Mouse (Mus musculus) forebrain, embryonic 12.5 days (tissue): ENCODE data around the gene Clstn3. TPM values are rescaled to one million over a fixed set of nuclear protein-coding genes. Genes with fewer than 3 reads are reported as not detected.
"Not testable (repeated sequence)": the region's sequence is repeated elsewhere in the genome, so short reads cannot be mapped to it uniquely, and the experiment has no call there.

Source experiments
- ATAC-seq: fragments of 200-750 bp; cut with Nextera tagmentation; 2 replicates; pipeline ENCODE4 v1.8.0; 2017; ENCODE audit warnings: moderate TSS enrichment; ENCODE audit not compliant: low FRiP score
- H3K27ac ChIP-seq: fragments of 300-500 bp; sonication (generic); 2 replicates; pipeline ENCODE4 v1.5.1; 2016; ENCODE audit warnings: mild to moderate bottlenecking
- H3K27me3 ChIP-seq: fragments of 300-500 bp; sonication (generic); 2 replicates; pipeline ENCODE4 v1.6.1; 2016; ENCODE audit warnings: mild to moderate bottlenecking
- H3K36me3 ChIP-seq: fragments of 300-500 bp; sonication (generic); replicated peaks from 2 replicates; pipeline ENCODE4 v1.6.1; 2016; ENCODE audit warnings: mild to moderate bottlenecking
- H3K4me1 ChIP-seq: fragments of 300-500 bp; sonication (generic); 2 replicates; pipeline ENCODE4 v1.6.1; 2016
- H3K4me2 ChIP-seq: fragments of 300-500 bp; sonication (generic); 2 replicates; pipeline ENCODE4 v1.6.1; 2016; ENCODE audit warnings: mild to moderate bottlenecking, moderate library complexity
- H3K4me3 ChIP-seq: fragments of 300-500 bp; sonication (generic); replicated peaks from 2 replicates; pipeline ENCODE4 v1.5.1; 2016; ENCODE audit warnings: mild to moderate bottlenecking
- H3K9ac ChIP-seq: fragments of 300-500 bp; sonication (generic); 2 replicates; pipeline ENCODE4 v1.6.1; 2016; ENCODE audit warnings: mild to moderate bottlenecking
- H3K9me3 ChIP-seq: fragments of 300-500 bp; sonication (generic); 2 replicates; pipeline ENCODE4 v1.6.1; 2016
- WGBS: fragments of 180-500 bp; shearing (Covaris S2); methylation state at CpG from one replicate; pipeline ENCODE4 v1.1.7; 2016; 5-methylcytosine and 5-hydroxymethylcytosine counted together
- polyA plus RNA-seq: library from polyadenylated mRNA; unstranded; fragments of >200 nt; fragmentation: Nextera tagmentation; extraction: Ambion mirVana; gene quantifications from 2 replicates; pipeline ENCODE4 v1.2.1, GENCODE M21; 2016

Gene Clstn3
- polyA plus RNA-seq, 1 experiment from 2014 or later = 25.9 TPM

GRCm38 (mm10) chr6:124492842-124493561 is 28.4 kb upstream of the Clstn3 start, which contains the start of gene C1rl:
TSS of gene C1rl (plus strand) at chr6:124493113.
- H3K27ac ChIP-seq = no peak within 1 kb of the TSS

GRCm38 (mm10) chr6:124491427-124491826 is 26.8 kb upstream of the Clstn3 start:
- H3K4me1 ChIP-seq = no peaks in the 10 kb centered on the region
- H3K27me3 ChIP-seq = no peaks in the 10 kb centered on the region
- H3K9me3 ChIP-seq = no peaks in the 10 kb centered on the region
- H3K27ac ChIP-seq = no peak overlapping the region
- no peak for ATAC-seq
- WGBS = 81% methylated on average over 6 of the region's 6 CpGs
- H3K36me3 ChIP-seq = no peaks in the 10 kb centered on the region
- H3K4me3 ChIP-seq = no peak overlapping the region
- no peak overlapping the region for H3K9ac ChIP-seq
- no peak overlapping the region for H3K4me2 ChIP-seq

More at GRCm38 (mm10) chr6:124492842-124493561, 28.4 kb upstream of the Clstn3 start, which contains the start of gene C1rl:
- ATAC-seq = peak; percentile 71
- H3K4me3 ChIP-seq = no peak within 1 kb of the TSS
- H3K4me1 ChIP-seq = no peaks in the 10 kb centered on the region
- H3K4me2 ChIP-seq = no peak within 1 kb of the TSS
- H3K27me3 ChIP-seq = no peaks in the 10 kb centered on the region
- H3K9me3 ChIP-seq = no peaks in the 10 kb centered on the region
- no peaks in the 10 kb centered on the region for H3K36me3 ChIP-seq
- WGBS = 39% methylated on average over 2 of the region's 4 CpGs
- H3K9ac ChIP-seq = no peak within 1 kb of the TSS

GRCm38 (mm10) chr6:124488952-124489351 is 24.4 kb upstream of the Clstn3 start:
- no peaks in the 10 kb centered on the region for H3K9me3 ChIP-seq
- no peak for ATAC-seq
- WGBS = 81% methylated on average over 4 of the region's 4 CpGs

GRCm38 (mm10) chr6:124487509-124487908 is 22.9 kb upstream of the Clstn3 start:
- WGBS = 70% methylated on average over 2 of the region's 2 CpGs
- Histone ChIP-seq H3K4me1 (no peaks in the 10 kb centered on the region), H3K9me3 (no peaks in the 10 kb centered on the region), H3K27me3 (no peaks in the 10 kb centered on the region), H3K36me3 (no peaks in the 10 kb centered on the region), H3K9ac (no peak overlapping the region), H3K27ac (no peak overlapping the region), H3K4me2 (no peak overlapping the region), H3K4me3 (no peak overlapping the region)
- ATAC-seq = no peak

More at GRCm38 (mm10) chr6:124488952-124489351, 24.4 kb upstream of the Clstn3 start:
- Histone ChIP-seq H3K27ac (no peak overlapping the region), H3K4me1 (no peaks in the 10 kb centered on the region), H3K27me3 (no peaks in the 10 kb centered on the region), H3K9ac (no peak overlapping the region), H3K36me3 (no peaks in the 10 kb centered on the region), H3K4me3 (no peak overlapping the region), H3K4me2 (no peak overlapping the region)

GRCm38 (mm10) chr6:124485414-124486144 is 21.0 kb upstream of the Clstn3 start:
- Histone ChIP-seq H3K27me3 (no peaks in the 10 kb centered on the region), H3K9ac (no peak overlapping the region; the same call in 1 of the 2 replicates), H3K4me2 (peak overlapping the region; percentile 50), H3K27ac (no peak overlapping the region), H3K9me3 (no peaks in the 10 kb centered on the region), H3K4me1 (no peaks in the 10 kb centered on the region), H3K36me3 (no peaks in the 10 kb centered on the region), H3K4me3 (peak overlapping the region; percentile 19)
- peak; percentile 91 for ATAC-seq
- 38% methylated on average over 21 of the region's 21 CpGs for WGBS

GRCm38 (mm10) chr6:124484851-124485250 is 20.3 kb upstream of the Clstn3 start:
- H3K4me2 ChIP-seq = peak overlapping the region; percentile 50
- H3K9ac ChIP-seq = no peak overlapping the region
- no peaks in the 10 kb centered on the region for H3K4me1 ChIP-seq
- WGBS = 87% methylated on average over 7 of the region's 7 CpGs
- H3K27me3 ChIP-seq = no peaks in the 10 kb centered on the region
- no peaks in the 10 kb centered on the region for H3K9me3 ChIP-seq
- ATAC-seq = 0 out of 2 replicates have a peak, but pooled peaks have one; percentile 4
- no peak overlapping the region for H3K4me3 ChIP-seq
- no peak overlapping the region for H3K27ac ChIP-seq
- H3K36me3 ChIP-seq = no peaks in the 10 kb centered on the region

GRCm38 (mm10) chr6:124483831-124484230 is 19.2 kb upstream of the Clstn3 start:
- WGBS = 82% methylated on average over 3 of the region's 3 CpGs
- not testable (repeated sequence) for H3K27ac ChIP-seq, H3K9ac ChIP-seq, H3K9me3 ChIP-seq, H3K4me2 ChIP-seq, H3K36me3 ChIP-seq, ATAC-seq, H3K4me1 ChIP-seq, H3K4me3 ChIP-seq, H3K27me3 ChIP-seq

- Histone ChIP-seq H3K4me3 (no peak overlapping the region), H3K27me3 (no peaks in the 10 kb centered on the region), H3K4me1 (no peaks in the 10 kb centered on the region), H3K9me3 (no peaks in the 10 kb centered on the region), H3K27ac (no peak overlapping the region), H3K36me3 (no peaks in the 10 kb centered on the region), H3K4me2 (no peak overlapping the region), H3K9ac (no peak overlapping the region)
- no peak for ATAC-seq
- WGBS = 25% methylated on average over 6 of the region's 6 CpGs
These were observed 17.0 kb upstream of the Clstn3 start for GRCm38 (mm10) chr6:124481571-124481970.

- Histone ChIP-seq H3K9me3 (no peaks in the 10 kb centered on the region), H3K27me3 (no peaks in the 10 kb centered on the region), H3K27ac (no peak overlapping the region), H3K4me2 (no peak overlapping the region), H3K4me3 (no peak overlapping the region), H3K36me3 (no peaks in the 10 kb centered on the region), H3K4me1 (no peaks in the 10 kb centered on the region), H3K9ac (no peak overlapping the region)
- ATAC-seq = no peak
- 63% methylated on average over 4 of the region's 4 CpGs for WGBS
These were observed 15.7 kb upstream of the Clstn3 start for GRCm38 (mm10) chr6:124480295-124480694.

GRCm38 (mm10) chr6:124479573-124479930 is 15.0 kb upstream of the Clstn3 start:
- ATAC-seq = no peak
- Histone ChIP-seq H3K36me3 (no peaks in the 10 kb centered on the region), H3K4me3 (no peak overlapping the region), H3K27ac (no peak overlapping the region), H3K4me1 (no peaks in the 10 kb centered on the region), H3K9ac (no peak overlapping the region), H3K9me3 (no peaks in the 10 kb centered on the region), H3K4me2 (no peak overlapping the region), H3K27me3 (no peaks in the 10 kb centered on the region)
- 88% methylated on average over 3 of the region's 3 CpGs for WGBS

- Histone ChIP-seq H3K9me3 (no peaks in the 10 kb centered on the region), H3K9ac (no peak overlapping the region), H3K4me1 (no peaks in the 10 kb centered on the region), H3K4me2 (no peak overlapping the region), H3K4me3 (no peak overlapping the region), H3K27ac (no peak overlapping the region), H3K36me3 (no peaks in the 10 kb centered on the region), H3K27me3 (no peaks in the 10 kb centered on the region)
- WGBS = 86% methylated on average over 3 of the region's 3 CpGs
- no peak for ATAC-seq
These were observed 14.4 kb upstream of the Clstn3 start for GRCm38 (mm10) chr6:124478874-124479572.

GRCm38 (mm10) chr6:124477922-124478651 is 13.5 kb upstream of the Clstn3 start:
- WGBS = 79% methylated on average over 17 of the region's 17 CpGs
- Histone ChIP-seq H3K36me3 (no peaks in the 10 kb centered on the region), H3K9ac (no peak overlapping the region)

More at GRCm38 (mm10) chr6:124477922-124478651, 13.5 kb upstream of the Clstn3 start:
- Histone ChIP-seq H3K4me1 (no peaks in the 10 kb centered on the region), H3K27ac (no peak overlapping the region), H3K9me3 (no peaks in the 10 kb centered on the region), H3K4me3 (no peak overlapping the region), H3K4me2 (no peak overlapping the region), H3K27me3 (no peaks in the 10 kb centered on the region)
- no peak for ATAC-seq
